Mouse (Mus musculus): Measurements from ENCODE around the gene St8sia1.

DNA sequence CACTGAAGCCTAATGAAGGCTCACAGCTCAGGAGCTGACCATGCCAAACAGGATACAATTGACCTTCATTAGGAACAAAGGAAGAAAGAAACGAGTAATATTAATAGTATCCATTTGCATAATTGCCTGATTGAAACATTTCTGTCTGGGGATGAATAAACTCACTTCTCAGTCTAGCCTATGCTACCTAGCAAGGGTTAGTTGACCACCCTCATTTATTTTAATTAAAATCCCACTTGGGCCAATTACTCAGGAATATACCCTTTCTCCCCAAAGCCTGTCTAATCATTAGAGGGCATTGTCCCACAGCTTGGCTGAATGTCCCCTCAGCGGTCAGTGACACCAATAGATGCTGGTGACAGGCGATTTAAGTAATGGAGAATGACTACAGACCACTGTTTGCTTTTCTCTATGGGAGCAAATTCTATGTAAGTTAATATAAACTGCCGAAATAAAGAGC lies 183.6 kb downstream of the St8sia1 start:
- TF ChIP-seq CTCF (IDR thresholded peaks at IDR 0.05 in 2 of 3, conservative IDR thresholded peaks at IDR 0.05 in 1 of 3; ENCODE audit: control insufficient read depth in 1 of 3, insufficient read depth in 1 of 3, low read depth in 2 of 3, low read length in 3 of 3, poor library complexity in 1 of 3, severe bottlenecking in 1 of 3) (no peak), ZC3H11A (IDR thresholded peaks at IDR 0.05; ENCODE audit: low read depth, low read length) (no peak)
